Mouse (Mus musculus) induced T-regulatory cell, adult 2 months (primary cell): ENCODE measurements around the gene Cnbd2.
"Not testable (repeated sequence)": the region's sequence is repeated elsewhere in the genome, so short reads cannot be mapped to it uniquely, and the experiment has no call there.

ENCODE experiments used
- DNase-seq: peaks from one replicate; pipeline ENCODE4 v3.0.0-alpha.2; 2012; ENCODE audit warnings: low read depth

Cnbd2 gene

DNA sequence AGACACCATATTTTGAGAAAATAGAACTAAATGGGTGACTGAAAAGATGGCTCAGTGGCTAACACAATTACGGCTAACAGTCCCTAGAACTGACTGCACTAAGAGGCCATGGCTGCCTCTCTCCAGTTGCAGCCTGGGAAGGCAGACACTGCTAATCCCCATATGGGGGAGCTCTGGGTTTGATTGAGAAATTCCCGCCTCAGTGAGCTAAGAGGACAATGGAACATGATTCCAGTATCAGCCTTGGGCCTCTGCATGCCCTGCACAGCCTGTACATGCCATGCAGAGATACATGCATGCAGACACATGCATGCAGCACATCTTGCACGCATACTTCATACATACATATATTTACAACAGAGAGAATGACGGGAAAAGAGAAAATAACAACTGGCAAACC lies 69.3 kb downstream of the Cnbd2 start:
- no peak for DNase-seq

- DNase-seq, result peak; percentile 83
These were observed 80.5 kb downstream of the Cnbd2 start for GRCm38 (mm10) chr2:156392461-156393154.

GRCm38 (mm10) chr2:156393155-156393828 lies 81.2 kb downstream of the Cnbd2 start:
- peak; percentile 37 for DNase-seq

GRCm38 (mm10) chr2:156394282-156394681 lies 82.2 kb downstream of the Cnbd2 start:
- DNase-seq, result peak; percentile 55

DNA sequence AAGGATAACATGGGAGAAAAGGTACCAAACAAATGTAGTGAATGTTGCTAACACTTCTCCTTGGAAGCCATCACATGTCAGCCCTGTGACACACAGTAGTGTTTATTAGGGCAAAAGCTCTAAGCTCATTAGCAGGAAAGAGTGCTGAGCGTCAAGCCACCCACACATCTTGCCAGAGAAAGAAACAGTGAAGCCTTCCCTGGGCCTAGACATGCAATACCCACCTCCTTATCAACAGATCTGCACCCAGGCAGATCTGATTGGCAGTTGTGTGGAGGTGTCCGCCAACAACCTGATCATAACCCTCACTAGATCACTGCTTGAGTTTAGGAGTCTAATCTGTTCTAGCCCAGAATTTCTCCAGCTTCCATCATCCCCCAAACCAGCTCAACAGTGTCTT lies 84.0 kb downstream of the Cnbd2 start:
- DNase-seq, result no peak

- no peak for DNase-seq
These were observed 85.9 kb downstream of the Cnbd2 start for GRCm38 (mm10) chr2:156397988-156398387.

- no peak for DNase-seq
These were observed 87.4 kb downstream of the Cnbd2 start for GRCm38 (mm10) chr2:156399485-156399884.

GRCm38 (mm10) chr2:156401331-156401730 lies 89.2 kb downstream of the Cnbd2 start:
- DNase-seq, result peak; percentile 72

GRCm38 (mm10) chr2:156402036-156402435 lies 89.9 kb downstream of the Cnbd2 start:
- no peak for DNase-seq

- no peak for DNase-seq
These were observed 94.9 kb downstream of the Cnbd2 start for GRCm38 (mm10) chr2:156406987-156407386.

DNA sequence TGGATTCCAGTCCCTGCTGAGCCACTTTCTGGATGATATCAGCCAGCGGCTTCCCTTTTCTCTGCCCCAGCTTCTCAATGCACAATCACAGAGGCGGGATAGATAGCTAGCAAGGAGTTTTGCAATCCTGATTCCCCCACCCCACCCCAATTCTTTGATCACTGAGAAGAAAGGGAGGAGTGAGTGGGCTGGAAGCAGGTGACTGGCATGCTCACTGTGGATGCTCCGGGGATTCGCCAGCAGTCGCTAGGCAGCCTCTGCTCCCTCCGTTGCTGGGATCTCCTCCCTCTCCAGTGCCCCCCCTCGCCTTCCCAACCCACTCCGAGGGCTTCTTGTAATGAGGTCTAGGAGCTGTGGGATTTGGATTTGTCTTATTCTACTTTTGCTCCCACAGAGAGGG lies 96.1 kb downstream of the Cnbd2 start:
- DNase-seq, result no peak

GRCm38 (mm10) chr2:156411348-156411747 lies 99.2 kb downstream of the Cnbd2 start:
- DNase-seq, result not testable (repeated sequence)

DNA sequence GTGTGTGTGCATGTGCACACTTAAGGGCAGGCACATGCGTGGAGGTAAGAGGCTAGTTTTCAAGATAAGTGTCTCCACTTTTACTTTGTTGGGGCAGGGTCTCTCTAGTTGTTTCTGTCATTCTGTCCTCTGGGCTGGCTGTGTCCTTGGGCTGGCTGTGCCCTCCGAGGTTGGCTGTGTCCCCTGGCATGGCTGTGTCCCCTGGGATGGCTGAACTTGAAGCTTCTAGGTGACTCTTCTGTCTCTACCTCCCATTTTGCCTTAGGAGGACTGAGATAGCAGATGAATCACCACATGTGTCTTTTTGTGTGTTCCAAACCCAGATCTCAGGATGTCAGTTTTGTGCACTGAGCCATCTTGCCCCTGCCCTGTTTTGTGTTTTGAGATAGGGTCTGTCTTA lies 102.9 kb downstream of the Cnbd2 start:
- DNase-seq, result no peak

DNA sequence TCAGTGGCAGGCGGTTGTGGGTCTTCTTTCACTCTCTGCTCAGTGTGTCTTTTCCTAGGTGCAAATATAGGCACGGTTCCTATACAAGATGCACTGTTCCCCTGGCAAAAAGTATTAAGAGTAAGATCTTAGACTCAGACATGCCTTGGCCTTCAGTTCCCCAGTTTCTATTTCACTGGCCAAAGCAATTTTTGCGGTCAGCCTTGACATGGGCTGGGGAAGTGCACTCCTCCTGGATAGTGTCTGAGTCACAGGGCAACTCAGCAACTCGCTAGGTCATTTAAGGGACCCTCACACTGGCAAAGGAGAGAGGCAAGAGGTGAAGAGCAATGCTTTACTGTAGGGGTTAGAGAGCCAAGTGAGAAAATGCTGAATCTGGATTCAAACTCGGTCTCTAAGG lies 103.6 kb downstream of the Cnbd2 start:
- no peak for DNase-seq

DNA sequence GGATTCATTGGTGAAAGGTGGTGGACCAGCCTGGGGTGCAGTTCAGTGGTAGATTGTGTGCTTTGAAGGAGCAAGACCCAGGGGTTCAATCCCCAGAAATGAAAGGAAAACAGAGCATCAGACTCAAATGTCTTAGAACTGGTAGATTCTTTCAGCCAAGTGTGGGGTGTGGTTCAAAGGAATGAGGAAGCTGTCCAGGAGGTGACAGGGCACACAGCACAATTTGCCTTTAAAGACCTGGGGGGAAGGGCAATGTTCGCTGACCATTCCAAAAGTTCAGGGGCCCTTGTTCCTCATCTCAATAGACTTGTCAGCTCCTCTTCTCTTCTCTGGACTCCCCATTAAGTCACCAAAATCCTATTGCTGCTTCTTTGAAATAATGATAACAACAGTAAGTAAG lies 105.1 kb downstream of the Cnbd2 start:
- no peak for DNase-seq

- DNase-seq, result no peak
These were observed 106.4 kb downstream of the Cnbd2 start for GRCm38 (mm10) chr2:156418467-156418866.

- DNase-seq, result no peak
These were observed 108.2 kb downstream of the Cnbd2 start for GRCm38 (mm10) chr2:156420327-156420693.

DNA sequence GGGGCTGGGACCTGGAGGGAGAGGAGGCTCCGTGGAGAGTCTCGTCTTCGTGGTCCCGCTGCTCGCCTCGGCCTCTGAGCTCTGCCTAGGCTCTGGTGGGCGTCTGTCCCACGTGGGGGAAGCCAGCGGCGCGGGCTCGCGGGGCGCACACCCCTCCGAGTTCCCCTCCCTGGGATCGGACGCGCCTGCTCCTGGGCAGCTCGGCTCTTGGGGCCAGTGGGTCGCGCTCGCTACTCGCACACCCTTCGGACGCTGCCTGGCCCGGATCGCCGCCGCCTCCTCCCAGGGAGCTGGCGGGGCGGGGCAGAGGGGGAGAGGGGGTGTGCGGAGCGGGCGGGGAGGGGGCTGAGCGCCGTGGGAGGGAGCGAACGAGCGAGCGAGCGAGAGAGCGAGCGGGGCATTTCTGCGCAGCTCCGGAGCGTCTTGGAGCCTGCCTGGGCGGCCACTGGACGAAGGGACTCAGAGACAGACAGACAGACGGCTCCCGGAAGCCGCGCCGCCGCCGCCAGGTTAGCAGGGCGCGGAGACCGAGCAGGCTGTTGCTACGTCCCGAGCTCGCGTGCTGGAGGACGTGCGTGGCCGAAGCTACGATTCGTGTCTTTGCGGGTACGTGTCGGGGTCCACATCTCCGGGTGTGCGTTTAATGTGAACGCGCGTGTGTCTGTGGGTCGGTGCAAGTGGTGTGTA lies 108.7 kb downstream of the Cnbd2 start, which contains the start of gene Epb41l1:
Epb41l1 (plus strand) TSS at position 216 of the 687 bp plus-strand sequence.
- DNase-seq, result peak; percentile 53

- peak; percentile 46 for DNase-seq
These were observed 109.4 kb downstream of the Cnbd2 start for GRCm38 (mm10) chr2:156421381-156422110.

- DNase-seq, result no peak
These were observed 110.5 kb downstream of the Cnbd2 start for GRCm38 (mm10) chr2:156422631-156423030.

DNA sequence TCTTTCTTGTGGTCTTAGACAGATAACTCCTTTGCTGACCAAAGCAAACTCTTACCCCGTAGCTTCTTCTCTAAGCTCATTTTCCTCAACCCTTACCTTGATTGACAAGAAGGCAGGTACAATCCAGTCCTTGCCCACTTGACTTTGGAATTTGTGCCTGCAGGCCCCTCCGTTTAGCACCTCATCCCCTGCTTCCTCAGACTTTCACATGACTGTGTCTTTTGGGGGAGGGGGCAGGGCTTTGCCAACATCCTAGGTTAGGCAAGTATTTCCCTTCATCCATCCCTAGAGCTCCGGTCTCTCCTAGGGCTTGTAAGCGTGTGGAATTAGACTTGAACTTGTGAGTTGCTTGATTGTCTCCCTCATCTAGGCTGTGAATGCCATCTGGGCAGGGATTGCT lies 111.6 kb downstream of the Cnbd2 start:
- no peak for DNase-seq
